Mouse (Mus musculus): ENCODE data around the gene Arhgef7.

- no peak for TF ChIP-seq CTCF (IDR thresholded peaks at IDR 0.05; ENCODE audit: low read depth)
- TF ChIP-seq EP300 (IDR thresholded peaks at IDR 0.05; ENCODE audit: low read depth), result no peak
Measured at GRCm38 (mm10) chr8:11699442-11700001, 28.0 kb upstream of the Arhgef7 start.
